Mouse (Mus musculus): Measurements from ENCODE around the gene Cnga1.
A peak's percentile ranks its signal among the peaks of the same experiment; 100 is the strongest.
"Not testable (repeated sequence)": the region's sequence is repeated elsewhere in the genome, so short reads cannot be mapped to it uniquely, and the experiment has no call there.

Gene Cnga1

GRCm38 (mm10) chr5:72640072-72640471, 4.0 kb downstream of the Cnga1 start:
- DNase-seq (ENCODE audit: low read depth, low spot score), result no peak

DNA sequence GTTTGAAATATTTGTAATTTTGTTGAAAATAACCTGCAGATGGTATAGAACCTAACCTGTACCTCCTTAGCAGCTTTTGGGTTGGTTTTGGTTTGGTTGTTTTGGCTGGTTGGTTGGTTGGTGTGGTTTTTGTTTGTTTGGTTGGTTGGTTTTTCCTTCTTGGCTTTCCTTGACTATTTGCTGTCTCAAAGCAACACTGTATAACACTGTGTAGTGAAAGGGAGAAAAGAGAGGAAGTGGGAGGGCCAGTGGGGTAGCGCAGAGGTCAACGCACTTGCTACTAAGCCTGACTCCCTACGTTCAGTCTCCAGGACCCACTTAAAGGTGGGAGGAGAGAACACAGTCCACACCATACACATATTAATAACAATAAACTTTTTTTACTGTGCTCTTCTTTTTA, 7.5 kb downstream of the Cnga1 start:
- DNase-seq (ENCODE audit: low read depth, low spot score), result no peak

DNA sequence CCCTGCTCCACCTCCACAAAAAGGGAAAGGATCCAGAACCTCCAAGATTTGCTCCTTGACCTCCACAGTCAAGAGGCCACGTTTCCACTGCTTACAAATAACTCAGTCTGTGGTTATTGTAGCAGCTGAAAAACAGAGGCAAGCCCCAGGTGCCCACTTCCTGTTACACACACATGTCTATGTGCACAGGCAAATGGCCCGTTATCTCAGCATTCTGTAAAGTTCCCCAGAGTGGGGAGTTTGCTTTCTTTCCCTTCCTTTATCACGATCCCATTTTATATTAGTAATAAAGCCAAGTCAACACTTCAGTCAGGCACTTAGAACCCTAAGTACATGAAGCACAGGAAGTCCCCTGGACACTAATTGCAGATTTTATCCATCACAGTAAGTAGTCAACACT, 8.0 kb downstream of the Cnga1 start:
- DNase-seq (ENCODE audit: low read depth, low spot score), result peak; percentile 20

- no peak for DNase-seq (ENCODE audit: low read depth, low spot score)
Measured at GRCm38 (mm10) chr5:72634791-72635271, 9.2 kb downstream of the Cnga1 start.

DNA sequence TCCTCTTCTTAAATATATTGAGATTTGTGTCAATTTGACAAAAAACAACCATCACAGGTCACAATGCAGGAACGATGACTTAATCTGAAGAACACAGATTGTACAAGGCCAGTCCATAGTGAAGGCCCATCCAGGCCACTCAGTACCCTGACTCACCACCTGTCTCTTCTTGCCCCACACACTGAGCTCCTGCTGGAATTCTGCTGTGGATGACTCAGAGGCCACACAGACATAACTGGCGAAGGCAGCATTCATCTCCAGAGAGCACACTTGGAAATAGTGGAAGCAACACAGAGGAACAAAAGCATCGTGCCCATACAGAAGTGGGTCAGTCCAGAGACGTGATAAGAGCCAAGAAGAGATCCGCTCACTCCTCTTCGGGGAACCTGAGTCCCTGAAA, 14.0 kb downstream of the Cnga1 start:
- peak; percentile 88 for DNase-seq (ENCODE audit: low read depth, low spot score)

- no peak for DNase-seq (ENCODE audit: low read depth, low spot score)
Measured at GRCm38 (mm10) chr5:72621022-72621421, 23.1 kb downstream of the Cnga1 start.

DNA sequence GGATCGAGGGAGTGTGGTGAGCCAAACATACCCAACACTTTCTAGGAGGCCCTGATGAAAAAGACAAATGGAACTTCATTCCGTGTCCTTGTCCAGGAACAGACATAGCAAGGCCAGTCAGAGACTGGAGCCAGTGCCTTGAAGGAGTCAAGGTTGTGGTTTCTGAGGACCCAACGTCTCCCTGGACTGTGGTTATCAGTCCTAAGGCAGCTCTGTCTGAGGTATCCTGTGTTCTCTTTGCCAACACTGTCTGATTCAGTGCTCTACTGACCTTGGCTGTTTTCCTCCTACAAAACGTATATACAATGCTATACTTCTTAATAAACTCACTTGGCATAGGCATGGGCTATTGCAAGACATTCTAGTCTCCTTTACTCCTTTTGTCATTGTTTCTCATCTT, 26.7 kb downstream of the Cnga1 start:
- DNase-seq (ENCODE audit: low read depth, low spot score), result no peak

DNA sequence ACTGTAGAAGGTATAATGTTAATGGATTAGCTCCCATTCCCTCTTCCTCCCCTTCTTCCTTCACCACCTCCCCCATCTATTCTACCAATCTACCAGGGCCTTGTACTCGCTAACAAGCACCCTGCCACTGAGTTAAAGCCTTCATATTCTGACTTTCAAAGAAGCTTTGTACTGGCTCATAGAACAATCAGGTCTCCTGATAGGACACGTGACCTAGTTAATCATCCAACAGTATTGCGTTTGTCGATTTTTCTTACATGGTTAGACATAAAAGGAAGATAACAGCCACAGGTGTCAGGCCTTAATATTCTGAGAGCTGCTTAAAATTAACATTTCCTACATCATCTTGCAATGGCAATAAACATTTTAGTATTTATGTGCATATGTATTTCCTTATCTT, 40.9 kb downstream of the Cnga1 start:
- DNase-seq (ENCODE audit: low read depth, low spot score), result no peak

- peak; percentile 82 for DNase-seq (ENCODE audit: low read depth, low spot score)
Measured at GRCm38 (mm10) chr5:72601006-72601405, 43.1 kb downstream of the Cnga1 start.

DNA sequence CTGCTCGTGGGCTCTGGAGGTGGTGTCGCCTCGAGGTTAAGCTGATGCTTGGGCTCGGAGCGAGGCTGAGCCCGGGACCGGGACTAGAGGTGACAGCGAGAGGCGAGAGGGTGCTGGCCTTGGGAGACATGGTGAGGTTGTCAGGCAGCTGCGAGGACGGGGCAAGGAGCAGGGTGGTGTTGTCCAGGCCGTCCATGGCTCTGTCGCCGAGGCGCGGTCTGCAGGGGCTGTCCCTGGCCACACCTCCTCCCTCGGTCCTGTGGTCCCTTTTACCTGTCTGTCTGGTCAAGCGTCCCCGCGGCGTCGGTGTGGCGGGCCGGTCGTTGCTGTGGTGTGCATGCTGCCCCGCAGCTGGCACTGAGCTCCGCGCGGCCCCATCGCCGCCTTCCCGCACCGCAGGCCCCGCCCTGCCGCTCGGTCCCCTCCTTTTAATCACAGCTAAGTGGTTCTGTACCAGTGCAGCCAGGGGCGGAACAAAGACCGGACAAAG, 56.8 kb downstream of the Cnga1 start, which contains the start of gene Gm5868:
Gm5868 (minus strand) TSS at position 360 of the 490 bp plus-strand sequence.
- DNase-seq (ENCODE audit: low read depth, low spot score), result no peak

DNA sequence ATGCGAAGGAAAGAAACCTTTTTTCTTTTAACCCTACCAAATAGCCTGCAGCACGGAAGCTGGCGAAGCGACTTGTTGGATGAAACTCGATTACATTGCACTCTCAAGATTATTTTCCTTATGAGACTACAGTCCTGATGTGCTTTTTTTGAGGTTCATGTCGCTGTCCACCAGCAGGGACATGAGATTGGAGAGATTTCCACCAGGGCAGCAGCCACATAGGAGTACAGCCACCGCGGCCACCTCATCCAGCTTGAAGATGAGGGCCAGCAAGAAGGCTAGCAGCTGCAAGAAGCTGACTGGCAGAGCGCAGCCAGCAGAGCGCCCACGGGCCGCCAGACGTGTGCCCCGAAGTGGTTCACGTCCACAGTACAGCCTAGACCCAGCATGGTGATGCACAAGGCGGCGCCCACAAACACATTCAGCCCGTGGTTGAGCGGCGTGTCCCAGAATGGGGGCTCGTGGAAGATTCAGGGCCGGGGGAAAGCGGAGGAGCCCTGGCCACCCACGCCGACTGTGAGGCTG, 57.3 kb downstream of the Cnga1 start:
- DNase-seq (ENCODE audit: low read depth, low spot score), result not testable (repeated sequence)

- not testable (repeated sequence) for DNase-seq (ENCODE audit: low read depth, low spot score)
Measured at GRCm38 (mm10) chr5:72586122-72586521, 58.0 kb downstream of the Cnga1 start.

GRCm38 (mm10) chr5:72580970-72581332, 63.1 kb downstream of the Cnga1 start, which contains the start of gene Zar1:
TSS of gene Zar1 (minus strand) at chr5:72581254.
- DNase-seq (ENCODE audit: low read depth, low spot score), result not testable (repeated sequence)

DNA sequence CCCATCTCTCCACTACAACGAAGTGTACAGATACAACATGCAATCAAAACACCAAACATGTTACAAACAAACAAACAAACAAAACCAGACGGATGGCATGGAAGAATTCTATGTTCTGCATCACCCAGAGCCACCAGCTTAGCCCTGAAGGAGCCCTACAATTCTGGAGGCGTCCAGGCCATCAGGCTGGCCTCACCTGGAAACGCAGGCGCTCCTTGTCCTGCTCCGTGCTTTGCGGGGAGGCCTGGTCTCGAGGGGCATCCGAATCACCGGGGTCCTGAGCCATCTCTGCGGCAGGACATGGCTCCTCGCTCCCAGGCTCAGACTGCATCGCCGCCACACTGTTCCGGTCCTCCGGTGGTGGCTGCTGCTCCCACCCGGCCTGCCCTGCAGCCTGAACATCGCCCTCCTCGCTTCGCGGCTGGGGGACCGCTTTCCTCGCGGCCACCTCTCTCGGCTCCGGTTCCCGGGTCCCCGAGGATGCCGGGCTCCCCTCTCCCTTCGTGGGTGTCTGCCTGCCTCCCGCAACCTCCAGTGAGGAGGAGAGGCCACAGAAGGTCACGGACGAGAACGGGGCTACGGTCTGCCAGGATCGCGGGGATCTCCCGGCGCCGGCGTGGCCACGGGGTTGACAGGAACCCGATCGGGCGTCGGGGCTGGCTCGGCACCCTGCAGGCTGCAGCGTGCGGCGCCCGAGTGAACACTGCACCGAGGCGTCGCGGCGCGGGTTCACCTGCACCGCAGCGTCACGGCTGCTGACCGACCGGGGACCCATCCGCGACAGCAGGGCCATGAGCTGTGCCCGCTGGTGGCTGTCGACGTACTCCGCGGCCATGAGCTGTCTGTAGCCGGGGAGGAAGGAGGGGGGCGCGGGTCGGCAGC, 63.7 kb downstream of the Cnga1 start:
- not testable (repeated sequence) for DNase-seq (ENCODE audit: low read depth, low spot score)

GRCm38 (mm10) chr5:72579599-72579998, 64.5 kb downstream of the Cnga1 start:
- not testable (repeated sequence) for DNase-seq (ENCODE audit: low read depth, low spot score)

- DNase-seq (ENCODE audit: low read depth, low spot score), result no peak
Measured at GRCm38 (mm10) chr5:72565621-72566020, 78.5 kb downstream of the Cnga1 start.

GRCm38 (mm10) chr5:72563183-72563582, 80.9 kb downstream of the Cnga1 start:
- not testable (repeated sequence) for DNase-seq (ENCODE audit: low read depth, low spot score)

DNA sequence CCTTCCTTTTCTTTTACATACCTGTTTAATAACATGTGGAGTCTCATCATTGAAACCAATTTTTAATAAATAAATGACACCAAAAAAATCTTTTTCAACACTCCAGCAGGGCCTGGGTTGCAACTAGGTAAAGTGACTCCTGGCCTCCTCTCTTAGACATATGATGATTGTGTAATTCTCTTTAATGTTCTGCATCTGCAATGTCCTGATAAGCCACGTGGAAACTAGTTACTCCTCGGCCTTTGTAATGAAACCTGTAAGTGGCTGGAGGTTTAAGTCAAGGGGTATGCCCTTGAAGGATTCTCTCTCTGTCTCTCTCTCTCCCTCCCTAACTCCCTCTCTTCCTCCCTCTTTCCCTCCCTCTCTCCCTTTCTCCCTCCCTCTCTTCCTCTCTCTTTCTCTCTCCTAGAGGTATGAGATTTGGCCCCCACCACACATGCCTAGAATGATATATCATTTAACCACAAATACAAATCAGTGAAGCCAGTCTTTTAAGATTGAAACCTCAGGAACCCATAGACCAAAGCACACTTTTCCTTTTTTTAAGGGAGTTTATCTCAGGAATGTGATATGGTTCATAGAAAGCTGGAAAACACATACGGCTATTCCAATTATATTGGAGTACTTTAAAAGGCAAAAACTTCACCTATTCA, 83.0 kb downstream of the Cnga1 start:
- no peak for DNase-seq (ENCODE audit: low read depth, low spot score)

- DNase-seq (ENCODE audit: low read depth, low spot score), result peak; percentile 100
Measured at GRCm38 (mm10) chr5:72559544-72560049, 84.5 kb downstream of the Cnga1 start, which contains the start of gene Nfxl1. TSS of gene Nfxl1 (minus strand) at chr5:72559684.

- no peak for DNase-seq (ENCODE audit: low read depth, low spot score)
Measured at GRCm38 (mm10) chr5:72558716-72559526, 85.2 kb downstream of the Cnga1 start.

DNA sequence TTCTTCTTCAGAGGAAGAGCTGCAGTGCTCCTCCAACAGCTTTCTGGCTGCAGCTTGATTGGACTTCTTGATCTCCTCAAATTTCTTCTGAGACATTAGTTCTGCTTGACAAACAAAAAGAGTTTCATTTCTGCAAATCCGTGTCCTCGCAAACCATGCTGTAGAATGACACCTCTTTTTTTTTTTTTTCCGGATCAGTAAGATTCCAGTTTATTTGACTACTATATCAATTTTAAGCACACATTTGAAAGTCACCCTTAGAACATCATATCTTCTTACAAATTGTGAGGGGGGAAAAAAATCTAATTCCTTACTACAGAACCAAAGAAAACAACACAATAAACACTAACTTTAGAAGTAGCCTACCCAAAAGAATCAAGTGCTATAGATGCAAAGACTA, 87.8 kb downstream of the Cnga1 start:
- no peak for DNase-seq (ENCODE audit: low read depth, low spot score)

Measured in 3T3-L1 (cell line).